ENCODE assay signal across 8 mouse cellular contexts in genomic region chr7:120632518-120632917, GRCm38 (mm10). TPM values are rescaled to one million over a fixed set of nuclear protein-coding genes. Genes with fewer than 3 reads are reported as not detected.
DNase-seq lines count a peak whose midpoint lies in the region; ATAC-seq and TF ChIP-seq lines count a peak whose summit lies in the region.

No protein-coding gene starts in this region.

- no peaks in the 10 kb centered on the region for H3K4me1 ChIP-seq in midbrain, postnatal 0 days (ENCODE audit: insufficient read depth, low read length)
- peaks cover 16% of the 10 kb centered on the region for H3K4me1 ChIP-seq in midbrain, embryonic 16.5 days (ENCODE audit: control insufficient read depth, insufficient read depth, low read length)
- peaks cover 3% of the 10 kb centered on the region; the same call in 1 of the 2 replicates for H3K4me1 ChIP-seq in cerebellum, adult 2 months (ENCODE audit: control insufficient read depth, insufficient read depth, low read length)

- no peak overlapping the region for H3K4me3 ChIP-seq in gastrocnemius, adult 2 months
- no peak overlapping the region for H3K4me3 ChIP-seq in midbrain, postnatal 0 days (ENCODE audit: low read depth, low read length)
- H3K4me3 ChIP-seq in midbrain, embryonic 16.5 days (ENCODE audit: low read depth, low read length) = no peak overlapping the region
- H3K4me3 ChIP-seq in cerebellum, adult 2 months (replicated peaks; ENCODE audit: insufficient read depth, low read depth, low read length) = no peak overlapping the region

- intact Hi-C loops in gastrocnemius, adult 2 months (cut with DNase I) = loop anchor here (5.0 kb wide), 1 partner anchor 840 kb away; the partner anchor contains the start of genes Eri2 and Rexo5
- intact Hi-C loops in gastrocnemius, postnatal 14 days (cut with DNase I; ENCODE audit: low total_unique reads) = no loop called here

- WGBS in midbrain, postnatal 0 days = 61% methylated on average over 1 of the region's 1 CpGs
- 69% methylated on average over 1 of the region's 1 CpGs for WGBS in midbrain, embryonic 16.5 days
- 60% methylated on average over 1 of the region's 1 CpGs for WGBS in cerebellum, adult 2 months

- no peaks in the 10 kb centered on the region for H3K27me3 ChIP-seq in midbrain, postnatal 0 days (ENCODE audit: insufficient read depth, low read length)
- H3K27me3 ChIP-seq in midbrain, embryonic 16.5 days (ENCODE audit: control insufficient read depth, insufficient read depth, low read depth, low read length) = no peaks in the 10 kb centered on the region
- H3K27me3 ChIP-seq in cerebellum, adult 2 months (ENCODE audit: control insufficient read depth, insufficient read depth, low read length) = no peaks in the 10 kb centered on the region

- no peak overlapping the region for H3K9ac ChIP-seq in midbrain, postnatal 0 days (replicated peaks; ENCODE audit: low read length, poor library complexity, severe bottlenecking)
- no peak overlapping the region for H3K9ac ChIP-seq in midbrain, embryonic 16.5 days (ENCODE audit: low read depth, low read length)

- no peaks in the 10 kb centered on the region for H3K9me3 ChIP-seq in midbrain, postnatal 0 days (ENCODE audit: low read length)
- H3K9me3 ChIP-seq in midbrain, embryonic 16.5 days (replicated peaks; ENCODE audit: control insufficient read depth, low read length, poor library complexity, severe bottlenecking) = no peaks in the 10 kb centered on the region

- H3K27ac ChIP-seq in gastrocnemius, adult 2 months = no peak overlapping the region
- no peak overlapping the region for H3K27ac ChIP-seq in midbrain, postnatal 0 days (ENCODE audit: low read depth, low read length)
- H3K27ac ChIP-seq in midbrain, embryonic 16.5 days (ENCODE audit: low read length) = no peak overlapping the region
- H3K27ac ChIP-seq in cerebellum, adult 2 months (ENCODE audit: insufficient read depth, low read length) = no peak overlapping the region

- DNase-seq in gastrocnemius, adult 2 months = no peak
- no peak for DNase-seq in gastrocnemius, postnatal 10 days
- peak; percentile 61 for DNase-seq in midbrain, postnatal 0 days (ENCODE audit: low spot score)
- peak; percentile 15 for DNase-seq in embryo, embryonic 10.5 days (ENCODE audit: low spot score)
- peak; percentile 28 for DNase-seq in retina, embryonic 14.5 days (ENCODE audit: low spot score)
- DNase-seq in cerebellum, adult 2 months = no peak
- DNase-seq in gastrocnemius, postnatal 14 days = no peak

- no peak for TF ChIP-seq POLR2A in cerebellum, adult 2 months (IDR thresholded peaks at IDR 0.05; ENCODE audit: borderline replicate concordance, insufficient read depth, low read length)

- ATAC-seq in midbrain, postnatal 0 days (ENCODE audit: low FRiP score) = no peak
- no peak for ATAC-seq in midbrain, embryonic 16.5 days

- peak; percentile 45 for TF ChIP-seq CTCF in gastrocnemius, adult 2 months (IDR thresholded peaks at IDR 0.05)
- TF ChIP-seq CTCF in midbrain, postnatal 0 days (IDR thresholded peaks at IDR 0.05) = peak; percentile 69
- TF ChIP-seq CTCF in cerebellum, adult 2 months (IDR thresholded peaks at IDR 0.05; ENCODE audit: borderline replicate concordance, insufficient read depth, low read depth, low read length) = no peak

- 0 out of 2 replicates have a peak, but pooled peaks cover under 1% of the 10 kb centered on the region for H3K36me3 ChIP-seq in midbrain, postnatal 0 days (ENCODE audit: insufficient read depth, low read length)
- H3K36me3 ChIP-seq in midbrain, embryonic 16.5 days (ENCODE audit: control insufficient read depth, insufficient read depth, low read length) = no peaks in the 10 kb centered on the region

- no peak overlapping the region for H3K4me2 ChIP-seq in midbrain, postnatal 0 days (ENCODE audit: low read depth, low read length, poor library complexity, severe bottlenecking)
- H3K4me2 ChIP-seq in midbrain, embryonic 16.5 days (ENCODE audit: low read length) = no peak overlapping the region

RNA-seq across cellular contexts. Expression of gene Uqcrc2, which starts 2.5 kb away (rescaled TPM):
- 100 to 1,000 TPM; 459 to 637 TPM for total RNA-seq in gastrocnemius, adult 2 months (2021)
- total RNA-seq in gastrocnemius, postnatal 10 days (2021) = 100 to 1,000 TPM; 400 to 498 TPM
- total RNA-seq in midbrain, postnatal 0 days (2014; rRNA removed) = 166 and 169 TPM in 2 replicates
- 238 and 250 TPM in 2 replicates for polyA plus RNA-seq in midbrain, postnatal 0 days (2015; fragmentation: Nextera tagmentation; extraction: Ambion mirVana)
- polyA plus RNA-seq in midbrain, embryonic 16.5 days (2015; fragmentation: Nextera tagmentation; extraction: Ambion mirVana) = 222 and 235 TPM in 2 replicates
- 279 and 293 TPM in 2 replicates for polyA plus RNA-seq in cerebellum, adult 2 months (2012; rRNA removed)
- 100 to 1,000 TPM; 471 to 589 TPM for total RNA-seq in gastrocnemius, postnatal 14 days (2021)

RNA-seq across cellular contexts. Expression of gene Pdzd9, which starts 37.6 kb away (rescaled TPM):
- not detected for total RNA-seq in gastrocnemius, adult 2 months (2021)
- not detected for total RNA-seq in gastrocnemius, postnatal 10 days (2021)
- total RNA-seq in midbrain, postnatal 0 days (2014; rRNA removed) = 0.33 TPM in 1 of 2 replicates, not detected in the other
- 0.36 and 0.63 TPM in 2 replicates for polyA plus RNA-seq in midbrain, postnatal 0 days (2015; fragmentation: Nextera tagmentation; extraction: Ambion mirVana)
- 0.48 and 0.55 TPM in 2 replicates for polyA plus RNA-seq in midbrain, embryonic 16.5 days (2015; fragmentation: Nextera tagmentation; extraction: Ambion mirVana)
- polyA plus RNA-seq in cerebellum, adult 2 months (2012; rRNA removed) = 0.08 TPM in 1 of 2 replicates, not detected in the other
- under 1 TPM in 1 of 2 experiments, not detected in 1; 0.13 TPM for total RNA-seq in gastrocnemius, postnatal 14 days (2021)

RNA-seq across cellular contexts. Expression of gene Mosmo, which starts 44.9 kb away (rescaled TPM):
- 10 to 100 TPM; 19.5 to 23.0 TPM for total RNA-seq in gastrocnemius, adult 2 months (2021)
- total RNA-seq in gastrocnemius, postnatal 10 days (2021) = 10 to 100 TPM; 19.6 to 20.9 TPM
- 21.2 and 31.8 TPM in 2 replicates for total RNA-seq in midbrain, postnatal 0 days (2014; rRNA removed)
- polyA plus RNA-seq in midbrain, postnatal 0 days (2015; fragmentation: Nextera tagmentation; extraction: Ambion mirVana) = 11.5 TPM in 2 replicates
- polyA plus RNA-seq in midbrain, embryonic 16.5 days (2015; fragmentation: Nextera tagmentation; extraction: Ambion mirVana) = 11.3 and 11.7 TPM in 2 replicates
- 31.1 and 32.1 TPM in 2 replicates for polyA plus RNA-seq in cerebellum, adult 2 months (2012; rRNA removed)
- total RNA-seq in gastrocnemius, postnatal 14 days (2021) = 10 to 100 TPM; 16.1 to 20.9 TPM

Comparison
In these comparisons a context has a peak if more than half of its experiments do, and no peak if none do; other contexts are left out.
1. DNase-seq: peak in midbrain, postnatal 0 days (single experiment), embryo, embryonic 10.5 days (single experiment) and retina, embryonic 14.5 days (single experiment); none in gastrocnemius, adult 2 months (single experiment), gastrocnemius, postnatal 10 days (single experiment), cerebellum, adult 2 months (0 of 2) and gastrocnemius, postnatal 14 days (single experiment).